Mouse (Mus musculus) forebrain, embryonic 11.5 days (tissue): Measurements from ENCODE around the gene Hnrnpab. TPM values are rescaled to one million over a fixed set of nuclear protein-coding genes. Genes with fewer than 3 reads are reported as not detected.
A peak's percentile ranks its signal among the peaks of the same experiment; 100 is the strongest.

Experiments
- ATAC-seq: fragments of 200-750 bp; cut with Nextera tagmentation; replicated peaks from 2 replicates; pipeline ENCODE4 v1.8.0; 2017; ENCODE audit warnings: moderate TSS enrichment; ENCODE audit not compliant: low FRiP score
- DNase-seq: peaks from one replicate; pipeline ENCODE4 v3.0.0-alpha.2; 2017; ENCODE audit warnings: low spot score
- H3K27ac ChIP-seq: fragments of 300-500 bp; sonication (generic); 2 replicates; pipeline ENCODE4 v1.5.1; 2014; ENCODE audit warnings: low read depth, low read length
- H3K27me3 ChIP-seq: fragments of 300-500 bp; sonication (generic); 2 replicates; pipeline ENCODE4 v1.6.1; 2014; ENCODE audit warnings: mild to moderate bottlenecking, low read length, mixed read lengths; ENCODE audit not compliant: control insufficient read depth, insufficient read depth
- H3K36me3 ChIP-seq: fragments of 300-500 bp; sonication (generic); 2 replicates; pipeline ENCODE4 v1.6.1; 2014; ENCODE audit warnings: mild to moderate bottlenecking, low read length, moderate library complexity, mixed read lengths; ENCODE audit not compliant: control insufficient read depth, insufficient read depth
- H3K4me1 ChIP-seq: fragments of 300-500 bp; sonication (generic); replicated peaks from 2 replicates; pipeline ENCODE4 v1.6.1; 2014; ENCODE audit warnings: low read length, mixed read lengths; ENCODE audit not compliant: control insufficient read depth, insufficient read depth
- H3K4me2 ChIP-seq: fragments of 300-500 bp; sonication (generic); 2 replicates; pipeline ENCODE4 v1.6.1; 2014; ENCODE audit warnings: low read depth, mild to moderate bottlenecking, low read length, moderate library complexity, mixed read lengths; ENCODE audit not compliant: severe bottlenecking
- H3K4me3 ChIP-seq: fragments of 300-500 bp; sonication (generic); 2 replicates; pipeline ENCODE4 v1.5.1; 2014; ENCODE audit warnings: low read depth, low read length
- H3K9ac ChIP-seq: fragments of 300-500 bp; sonication (generic); 2 replicates; pipeline ENCODE4 v1.6.1; 2014; ENCODE audit warnings: low read length
- H3K9me3 ChIP-seq: fragments of 300-500 bp; sonication (generic); 2 replicates; pipeline ENCODE4 v1.6.1; 2016; ENCODE audit warnings: low read length, mixed read lengths; ENCODE audit not compliant: control insufficient read depth
- WGBS: fragments of 180-500 bp; shearing (Covaris S2); extraction: QIAGEN DNeasy Blood & Tissue Kit; methylation state at CpG from one replicate; pipeline ENCODE4 v1.1.7; 2014; 5-methylcytosine and 5-hydroxymethylcytosine counted together
- polyA plus RNA-seq: library from polyadenylated mRNA; unstranded; fragments of >200 nt; fragmentation: Nextera tagmentation; extraction: Ambion mirVana; gene quantifications from 2 replicates; pipeline ENCODE4 v1.2.1, GENCODE M21; 2014

Hnrnpab gene
- polyA plus RNA-seq: 830 and 925 TPM in 2 replicates

- peak within 1 kb of the TSS; percentile 91 for H3K27ac ChIP-seq
- H3K9ac ChIP-seq: peak within 1 kb of the TSS; percentile 100
- no peaks in the 10 kb centered on the region for H3K9me3 ChIP-seq
- H3K4me3 ChIP-seq: peak within 1 kb of the TSS; percentile 98
- peak within 1 kb of the TSS; percentile 94 for H3K4me2 ChIP-seq
- H3K27me3 ChIP-seq: no peaks in the 10 kb centered on the region
- ATAC-seq (peak; percentile 96), DNase-seq (peak; percentile 98)
- H3K4me1 ChIP-seq: peaks cover 13% of the 10 kb centered on the region; the same call in 1 of the 2 replicates
- WGBS: under 1% methylated on average over 91 of the region's 91 CpGs
- H3K36me3 ChIP-seq: peaks cover 33% of the 10 kb centered on the region
Observed at GRCm38 (mm10) chr11:51606447-51607095, at the start of gene Hnrnpab. Hnrnpab (minus strand) TSS chr11:51606847.

GRCm38 (mm10) chr11:51654891-51655290 lies 48.2 kb upstream of the Hnrnpab start:
- ATAC-seq (no peak), DNase-seq (no peak)
- Histone ChIP-seq H3K27me3 (peaks cover 4% of the 10 kb centered on the region; the same call in 1 of the 2 replicates), H3K9ac (no peak overlapping the region), H3K4me3 (no peak overlapping the region), H3K36me3 (no peaks in the 10 kb centered on the region), H3K9me3 (no peaks in the 10 kb centered on the region), H3K4me1 (peaks cover 8% of the 10 kb centered on the region; the same call in 1 of the 2 replicates), H3K27ac (no peak overlapping the region), H3K4me2 (no peak overlapping the region)
- 93% methylated on average over 3 of the region's 3 CpGs for WGBS

DNA sequence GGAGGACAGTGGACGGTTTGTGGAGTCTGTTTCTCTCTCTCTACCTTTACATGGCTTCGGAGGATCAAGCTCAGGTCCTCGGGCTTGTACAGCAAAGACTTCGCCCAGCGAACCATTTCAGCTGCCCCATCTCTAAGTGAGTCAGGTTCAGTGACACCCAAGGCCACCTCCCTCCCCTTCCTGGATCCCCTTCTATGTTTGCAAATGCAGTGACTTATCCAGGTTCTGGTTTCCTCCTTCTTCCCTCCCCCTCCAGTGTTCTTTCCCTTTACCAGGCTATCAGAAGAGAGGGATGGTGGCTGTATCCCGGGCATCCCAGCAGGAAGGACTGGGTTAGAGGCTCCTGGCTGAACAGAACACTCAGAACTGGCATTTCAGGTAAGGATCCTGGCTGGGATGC lies 47.1 kb upstream of the Hnrnpab start:
- Histone ChIP-seq H3K4me1 (peaks cover 20% of the 10 kb centered on the region; the same call in 1 of the 2 replicates), H3K36me3 (no peaks in the 10 kb centered on the region), H3K4me2 (no peak overlapping the region), H3K9me3 (no peaks in the 10 kb centered on the region), H3K4me3 (no peak overlapping the region), H3K27ac (no peak overlapping the region), H3K27me3 (peaks cover 7% of the 10 kb centered on the region; the same call in 1 of the 2 replicates), H3K9ac (no peak overlapping the region)
- 84% methylated on average over 6 of the region's 6 CpGs for WGBS
- ATAC-seq (no peak), DNase-seq (no peak)

- no peak for DNase-seq
- 91% methylated on average over 4 of the region's 4 CpGs for WGBS
Observed at GRCm38 (mm10) chr11:51652889-51653418, 46.3 kb upstream of the Hnrnpab start.

DNA sequence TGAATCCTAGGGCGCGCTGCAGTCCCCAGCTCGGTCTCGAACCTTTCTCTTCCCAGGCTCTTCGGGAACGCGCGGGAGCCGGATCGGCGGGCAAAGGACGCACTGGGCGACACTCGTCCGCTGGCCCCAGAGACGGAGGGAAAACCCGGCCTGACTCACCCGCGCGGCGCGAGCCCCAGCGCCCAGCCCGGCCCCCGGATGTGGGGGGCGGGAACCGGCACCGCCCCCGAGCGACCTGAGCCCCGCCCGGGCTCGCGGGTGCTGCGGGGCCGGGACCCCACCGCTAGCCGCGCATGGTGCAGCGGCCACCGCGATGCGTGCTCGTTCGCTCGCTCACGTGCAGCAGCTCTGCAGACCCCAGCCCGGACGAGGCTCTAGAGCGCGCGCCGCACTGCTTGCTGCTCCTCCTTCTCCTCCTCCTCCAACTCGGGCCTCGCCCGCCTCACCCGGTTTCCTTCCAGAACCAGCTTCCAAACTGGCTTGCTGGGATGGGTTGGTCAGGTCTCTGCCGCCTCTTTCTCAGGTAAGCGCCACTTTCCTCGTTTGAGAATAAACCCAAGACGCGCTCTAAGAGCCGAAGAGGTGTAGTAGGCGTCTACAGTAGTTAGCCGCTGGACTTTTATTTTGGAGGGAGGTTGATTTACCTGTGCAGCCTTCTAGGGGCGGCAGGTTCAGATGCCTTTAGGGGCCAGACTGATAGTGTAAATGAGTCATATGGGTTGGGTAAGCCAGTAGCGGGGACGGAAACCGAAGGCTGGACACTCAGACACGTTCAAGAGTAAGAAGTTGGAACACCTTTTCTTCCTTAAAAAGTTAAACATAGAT lies 44.3 kb upstream of the Hnrnpab start, which contains the start of the genes N4bp3 and D930048N14Rik:
N4bp3 (minus strand) TSS at position 152 of the 825 bp plus-strand sequence.
D930048N14Rik (plus strand) TSS at position 264 of the 825 bp plus-strand sequence.
- DNase-seq (peak; percentile 86), ATAC-seq (peak; percentile 62)
- H3K4me3 ChIP-seq: peak within 1 kb of the TSS; percentile 53
- peak within 1 kb of the TSS; percentile 69 for H3K9ac ChIP-seq
- H3K4me2 ChIP-seq: peak within 1 kb of the TSS; percentile 94
- no peaks in the 10 kb centered on the region for H3K9me3 ChIP-seq
- H3K4me1 ChIP-seq: peaks cover 22% of the 10 kb centered on the region; the same call in 1 of the 2 replicates
- no peaks in the 10 kb centered on the region for H3K36me3 ChIP-seq
- H3K27ac ChIP-seq: no peak within 1 kb of the TSS
- peaks cover 7% of the 10 kb centered on the region; the same call in 1 of the 2 replicates for H3K27me3 ChIP-seq
- WGBS: under 1% methylated on average over 68 of the region's 70 CpGs

More at GRCm38 (mm10) chr11:51652889-51653418, 46.3 kb upstream of the Hnrnpab start:
- no peak overlapping the region for H3K4me2 ChIP-seq
- no peak overlapping the region for H3K9ac ChIP-seq
- no peaks in the 10 kb centered on the region for H3K36me3 ChIP-seq
- peaks cover 22% of the 10 kb centered on the region; the same call in 1 of the 2 replicates for H3K4me1 ChIP-seq
- no peak overlapping the region for H3K27ac ChIP-seq
- H3K4me3 ChIP-seq: no peak overlapping the region
- ATAC-seq: no peak
- no peaks in the 10 kb centered on the region for H3K9me3 ChIP-seq
- peaks cover 7% of the 10 kb centered on the region; the same call in 1 of the 2 replicates for H3K27me3 ChIP-seq

GRCm38 (mm10) chr11:51650261-51650660 lies 43.6 kb upstream of the Hnrnpab start:
- WGBS: under 1% methylated on average over 25 of the region's 30 CpGs
- peaks cover 7% of the 10 kb centered on the region; the same call in 1 of the 2 replicates for H3K27me3 ChIP-seq
- H3K36me3 ChIP-seq: peaks cover 2% of the 10 kb centered on the region; the same call in 1 of the 2 replicates
- peak overlapping the region; percentile 94 for H3K4me2 ChIP-seq
- ATAC-seq (peak; percentile 13; the same call in 1 of the 2 replicates), DNase-seq (no peak)
- H3K4me3 ChIP-seq: peak overlapping the region; percentile 53
- H3K27ac ChIP-seq: no peak overlapping the region
- H3K9me3 ChIP-seq: no peaks in the 10 kb centered on the region
- H3K9ac ChIP-seq: peak overlapping the region; percentile 69
- peaks cover 22% of the 10 kb centered on the region; the same call in 1 of the 2 replicates for H3K4me1 ChIP-seq

DNA sequence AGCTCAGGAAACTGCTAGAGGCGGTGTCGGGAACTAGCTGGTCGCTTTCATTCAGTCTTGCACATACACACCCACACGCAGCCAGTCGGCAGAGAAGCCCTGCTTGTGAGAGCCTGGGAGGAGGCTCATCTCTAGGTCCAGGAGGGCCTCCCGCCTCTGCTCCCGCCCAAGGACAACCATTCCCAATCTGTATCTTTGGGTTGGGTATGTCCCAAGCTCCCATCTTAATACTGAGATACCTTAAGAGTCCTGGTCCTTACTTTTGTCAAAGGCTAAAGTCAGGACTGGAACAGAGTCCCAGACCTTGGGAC lies 43.2 kb upstream of the Hnrnpab start:
- Histone ChIP-seq H3K36me3 (peaks cover 2% of the 10 kb centered on the region; the same call in 1 of the 2 replicates), H3K4me2 (peak overlapping the region; percentile 94), H3K9ac (peak overlapping the region; percentile 69), H3K4me3 (peak overlapping the region; percentile 53), H3K27me3 (peaks cover 7% of the 10 kb centered on the region; the same call in 1 of the 2 replicates), H3K9me3 (no peaks in the 10 kb centered on the region), H3K4me1 (peaks cover 22% of the 10 kb centered on the region; the same call in 1 of the 2 replicates), H3K27ac (no peak overlapping the region)
- WGBS: 5% methylated on average over 7 of the region's 7 CpGs
- ATAC-seq (no peak), DNase-seq (peak; percentile 57)
